Mouse (Mus musculus) cerebellum, adult 9-10 months (tissue): Measurements from ENCODE around the gene Art5.
A peak's percentile ranks its signal among the peaks of the same experiment; 100 is the strongest.

ENCODE experiments used
- DNase-seq: peaks from one replicate; pipeline ENCODE4 v3.0.0; 2022

Art5 gene

GRCm38 (mm10) chr7:102109171-102109570 is at the start of gene Art5:
Gene Art5 (minus strand): TSS chr7:102109489.
- DNase-seq: no peak

GRCm38 (mm10) chr7:102153691-102154090 is 44.4 kb upstream of the Art5 start:
- no peak for DNase-seq

GRCm38 (mm10) chr7:102137898-102138297 is 28.6 kb upstream of the Art5 start:
- DNase-seq: no peak

- DNase-seq: peak; percentile 13
Measured at GRCm38 (mm10) chr7:102137464-102137863, 28.2 kb upstream of the Art5 start.

GRCm38 (mm10) chr7:102132395-102132794 is 23.1 kb upstream of the Art5 start:
- no peak for DNase-seq

- DNase-seq: no peak
Measured at GRCm38 (mm10) chr7:102120326-102120725, 11.0 kb upstream of the Art5 start.

- DNase-seq: no peak
Measured at GRCm38 (mm10) chr7:102117382-102117781, 8.1 kb upstream of the Art5 start.

- DNase-seq: no peak
Measured at GRCm38 (mm10) chr7:102116579-102117331, 7.5 kb upstream of the Art5 start, which contains the start of gene Chrna10. Gene Chrna10 (minus strand): TSS chr7:102116828.

- no peak for DNase-seq
Measured at GRCm38 (mm10) chr7:102113151-102113729, 4.0 kb upstream of the Art5 start.

GRCm38 (mm10) chr7:102109746-102110145 is 457 bp upstream of the Art5 start:
- DNase-seq: no peak

GRCm38 (mm10) chr7:102108206-102108605 is 1.1 kb downstream of the Art5 start:
- DNase-seq: no peak

GRCm38 (mm10) chr7:102106700-102107141 is 2.6 kb downstream of the Art5 start:
- DNase-seq: no peak

- DNase-seq: peak; percentile 60
Measured at GRCm38 (mm10) chr7:102104126-102104525, 5.2 kb downstream of the Art5 start.

- no peak for DNase-seq
Measured at GRCm38 (mm10) chr7:102103555-102103954, 5.7 kb downstream of the Art5 start.

GRCm38 (mm10) chr7:102102696-102103095 is 6.6 kb downstream of the Art5 start:
- no peak for DNase-seq

GRCm38 (mm10) chr7:102102241-102102640 is 7.0 kb downstream of the Art5 start:
- no peak for DNase-seq

GRCm38 (mm10) chr7:102101487-102101886 is 7.8 kb downstream of the Art5 start, which contains the start of gene Art1:
Gene Art1 (plus strand): TSS chr7:102101743.
- DNase-seq: no peak

GRCm38 (mm10) chr7:102100868-102101267 is 8.4 kb downstream of the Art5 start:
- no peak for DNase-seq

GRCm38 (mm10) chr7:102099760-102100661 is 9.3 kb downstream of the Art5 start:
- no peak for DNase-seq

GRCm38 (mm10) chr7:102087336-102087735 is 22.0 kb downstream of the Art5 start:
- peak; percentile 50 for DNase-seq

- DNase-seq: no peak
Measured at GRCm38 (mm10) chr7:102084041-102084696, 25.1 kb downstream of the Art5 start.

GRCm38 (mm10) chr7:102082816-102083215 is 26.5 kb downstream of the Art5 start, which contains the start of gene Trpc2:
Gene Trpc2 (plus strand): TSS chr7:102083116.
- DNase-seq: no peak

GRCm38 (mm10) chr7:102081784-102082183 is 27.5 kb downstream of the Art5 start:
- no peak for DNase-seq
